Mouse (Mus musculus): ENCODE data around the gene 4833427G06Rik. TPM values are rescaled to one million over a fixed set of nuclear protein-coding genes. Genes with fewer than 3 reads are reported as not detected.

Gene 4833427G06Rik
- polyA plus RNA-seq, 1 experiment from 2014 or later = not detected

DNA sequence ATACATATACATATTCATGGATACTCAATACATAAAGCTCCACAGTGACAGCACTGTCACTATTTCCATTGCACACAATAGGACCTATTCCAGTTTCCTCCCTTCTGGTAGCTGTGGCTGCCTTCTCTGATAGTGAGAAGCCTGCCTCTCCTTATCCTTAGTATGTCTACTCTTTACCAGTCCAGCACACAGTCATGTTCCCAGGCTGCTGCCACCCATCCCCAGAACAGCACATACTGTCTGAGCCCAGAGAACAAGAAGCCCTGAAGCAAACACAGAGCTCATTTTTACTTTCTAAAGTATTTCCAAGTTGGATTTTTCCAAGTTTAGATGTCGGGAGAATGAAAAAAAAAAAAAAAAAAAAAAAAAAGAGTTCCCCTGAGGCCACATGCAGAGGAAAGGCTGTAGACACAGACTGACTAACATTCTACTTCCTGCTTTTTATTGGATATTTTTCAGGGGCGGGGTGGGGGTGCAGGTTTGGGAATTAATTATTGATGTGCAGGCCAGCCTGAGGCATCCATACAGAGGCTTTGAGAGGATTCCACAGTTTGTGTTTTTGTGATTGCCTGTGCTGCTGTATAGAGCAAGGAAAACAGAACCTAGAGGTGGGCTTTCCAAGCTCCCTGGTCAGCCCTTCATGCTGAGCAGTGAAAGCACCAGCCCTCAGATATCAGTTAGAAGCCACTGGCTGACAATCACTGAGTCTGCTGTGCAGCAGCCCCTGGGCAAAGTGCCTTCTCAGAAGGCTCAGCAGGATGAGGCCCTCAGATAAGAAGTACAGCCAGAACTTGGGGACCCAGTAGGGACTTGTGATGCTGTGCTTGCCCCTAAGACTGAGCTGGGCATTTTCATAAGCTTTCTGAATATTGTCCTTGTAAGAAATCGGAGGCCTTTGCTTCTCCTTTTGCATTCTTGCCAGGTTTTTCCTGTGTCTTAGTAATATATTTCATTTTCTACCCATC lies 45.2 kb downstream of the 4833427G06Rik start:
- Histone ChIP-seq H3K27ac (ENCODE audit: low read depth, low read length) (no peak overlapping the region), H3K36me3 (ENCODE audit: control insufficient read depth, insufficient read depth) (no peaks in the 10 kb centered on the region), H3K4me3 (ENCODE audit: low read depth, low read length) (no peak overlapping the region), H3K9me3 (ENCODE audit: control insufficient read depth) (no peaks in the 10 kb centered on the region), H3K27me3 (replicated peaks; ENCODE audit: control insufficient read depth, insufficient read depth, low read length) (no peaks in the 10 kb centered on the region), H3K4me2 (replicated peaks; ENCODE audit: low read depth) (no peak overlapping the region), H3K9ac (ENCODE audit: low read depth, low read length) (no peak overlapping the region), H3K4me1 (replicated peaks; ENCODE audit: control insufficient read depth, insufficient read depth, low read length) (no peaks in the 10 kb centered on the region)
- TF ChIP-seq CTCF (IDR thresholded peaks at IDR 0.05; ENCODE audit: low read depth) = no peak
- WGBS = 66% methylated on average over 3 of the region's 3 CpGs
- ATAC-seq = no peak

DNA sequence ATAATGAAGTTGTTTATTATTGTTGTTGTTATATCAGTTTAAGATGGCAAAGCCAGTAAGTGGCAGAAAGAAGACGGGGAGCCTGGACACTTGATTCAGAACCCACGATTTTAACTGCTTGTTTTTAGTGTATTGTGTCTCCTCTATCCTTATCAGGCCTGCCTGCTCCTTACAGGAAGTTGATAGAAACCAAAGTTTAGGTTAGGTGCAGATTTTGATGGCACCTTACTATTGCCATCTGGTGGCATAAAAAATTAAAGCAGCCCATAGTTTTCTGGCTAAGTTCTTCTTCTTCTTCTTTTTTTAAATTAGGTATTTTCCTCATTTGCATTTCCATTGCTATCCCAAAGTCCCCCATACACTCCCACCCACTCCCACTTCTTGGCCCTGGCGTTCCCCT lies 49.7 kb downstream of the 4833427G06Rik start:
- Histone ChIP-seq H3K27me3 (replicated peaks; ENCODE audit: control insufficient read depth, insufficient read depth, low read length) (no peaks in the 10 kb centered on the region), H3K27ac (ENCODE audit: low read depth, low read length) (no peak overlapping the region), H3K9me3 (ENCODE audit: control insufficient read depth) (no peaks in the 10 kb centered on the region), H3K4me3 (ENCODE audit: low read depth, low read length) (no peak overlapping the region), H3K9ac (ENCODE audit: low read depth, low read length) (no peak overlapping the region), H3K36me3 (ENCODE audit: control insufficient read depth, insufficient read depth) (no peaks in the 10 kb centered on the region), H3K4me1 (replicated peaks; ENCODE audit: control insufficient read depth, insufficient read depth, low read length) (no peaks in the 10 kb centered on the region), H3K4me2 (replicated peaks; ENCODE audit: low read depth) (no peak overlapping the region)
- no peak for ATAC-seq
- WGBS = 65% methylated on average over 3 of the region's 3 CpGs
- TF ChIP-seq CTCF (IDR thresholded peaks at IDR 0.05; ENCODE audit: low read depth) = peak; percentile 62

DNA sequence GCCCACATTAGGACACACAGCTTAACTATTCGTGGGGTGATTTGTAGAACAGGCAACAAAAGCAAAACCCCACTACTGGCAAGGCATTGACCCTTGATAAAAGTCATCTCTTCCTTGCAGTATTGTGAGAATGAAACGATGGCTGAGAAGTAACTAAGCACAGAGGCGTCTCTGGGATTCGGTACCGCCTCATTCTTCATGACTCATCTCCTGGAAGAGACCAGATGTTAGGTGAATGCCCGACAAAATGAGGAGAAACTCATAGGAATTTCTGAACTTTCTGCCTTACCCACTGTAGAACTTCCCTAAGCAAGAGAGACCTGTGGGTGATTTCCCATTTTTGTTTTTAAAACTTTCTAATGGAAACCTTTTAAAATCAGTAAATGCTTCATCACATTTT lies 59.7 kb downstream of the 4833427G06Rik start:
- no peaks in the 10 kb centered on the region for H3K36me3 ChIP-seq (ENCODE audit: control insufficient read depth, insufficient read depth)
- H3K27me3 ChIP-seq (replicated peaks; ENCODE audit: control insufficient read depth, insufficient read depth, low read length) = no peaks in the 10 kb centered on the region
- H3K4me2 ChIP-seq (replicated peaks; ENCODE audit: low read depth) = no peak overlapping the region
- TF ChIP-seq CTCF (IDR thresholded peaks at IDR 0.05; ENCODE audit: low read depth) = no peak
- no peak overlapping the region for H3K9ac ChIP-seq (ENCODE audit: low read depth, low read length)
- no peak for ATAC-seq
- no peak overlapping the region for H3K27ac ChIP-seq (ENCODE audit: low read depth, low read length)
- no peaks in the 10 kb centered on the region for H3K4me1 ChIP-seq (replicated peaks; ENCODE audit: control insufficient read depth, insufficient read depth, low read length)
- 73% methylated on average over 6 of the region's 6 CpGs for WGBS
- H3K9me3 ChIP-seq (ENCODE audit: control insufficient read depth) = no peaks in the 10 kb centered on the region
- no peak overlapping the region for H3K4me3 ChIP-seq (ENCODE audit: low read depth, low read length)

DNA sequence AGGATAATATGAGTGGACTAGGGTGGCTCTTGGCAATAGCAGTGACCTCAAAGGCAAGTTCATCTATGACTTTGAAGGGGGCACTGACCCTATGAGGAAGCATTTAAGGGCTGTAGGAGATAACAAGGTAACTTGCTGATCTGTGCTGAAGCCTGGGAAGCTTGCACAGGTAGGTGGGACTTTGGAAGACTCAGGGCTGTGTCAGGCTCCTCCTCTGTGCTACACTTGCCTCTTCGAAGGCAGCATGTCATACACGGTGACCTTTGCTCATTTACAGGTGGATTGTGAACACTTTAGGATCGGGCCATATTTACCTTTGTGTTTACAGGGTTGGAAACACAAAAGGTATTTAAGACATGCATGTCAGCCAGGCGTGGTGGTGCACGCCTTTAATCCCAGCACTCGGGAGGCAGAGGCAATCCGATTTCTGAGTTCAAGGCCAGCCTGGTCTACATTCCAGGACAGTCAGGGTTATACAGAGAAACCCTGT lies 60.3 kb downstream of the 4833427G06Rik start:
- no peak for TF ChIP-seq CTCF (IDR thresholded peaks at IDR 0.05; ENCODE audit: low read depth)
- no peaks in the 10 kb centered on the region for H3K36me3 ChIP-seq (ENCODE audit: control insufficient read depth, insufficient read depth)
- H3K4me3 ChIP-seq (ENCODE audit: low read depth, low read length) = no peak overlapping the region
- H3K4me1 ChIP-seq (replicated peaks; ENCODE audit: control insufficient read depth, insufficient read depth, low read length) = no peaks in the 10 kb centered on the region
- no peaks in the 10 kb centered on the region for H3K9me3 ChIP-seq (ENCODE audit: control insufficient read depth)
- 67% methylated on average over 7 of the region's 7 CpGs for WGBS
- H3K27me3 ChIP-seq (replicated peaks; ENCODE audit: control insufficient read depth, insufficient read depth, low read length) = no peaks in the 10 kb centered on the region
- ATAC-seq = peak; percentile 73
- H3K4me2 ChIP-seq (replicated peaks; ENCODE audit: low read depth) = no peak overlapping the region
- H3K27ac ChIP-seq (ENCODE audit: low read depth, low read length) = no peak overlapping the region
- no peak overlapping the region for H3K9ac ChIP-seq (ENCODE audit: low read depth, low read length)

DNA sequence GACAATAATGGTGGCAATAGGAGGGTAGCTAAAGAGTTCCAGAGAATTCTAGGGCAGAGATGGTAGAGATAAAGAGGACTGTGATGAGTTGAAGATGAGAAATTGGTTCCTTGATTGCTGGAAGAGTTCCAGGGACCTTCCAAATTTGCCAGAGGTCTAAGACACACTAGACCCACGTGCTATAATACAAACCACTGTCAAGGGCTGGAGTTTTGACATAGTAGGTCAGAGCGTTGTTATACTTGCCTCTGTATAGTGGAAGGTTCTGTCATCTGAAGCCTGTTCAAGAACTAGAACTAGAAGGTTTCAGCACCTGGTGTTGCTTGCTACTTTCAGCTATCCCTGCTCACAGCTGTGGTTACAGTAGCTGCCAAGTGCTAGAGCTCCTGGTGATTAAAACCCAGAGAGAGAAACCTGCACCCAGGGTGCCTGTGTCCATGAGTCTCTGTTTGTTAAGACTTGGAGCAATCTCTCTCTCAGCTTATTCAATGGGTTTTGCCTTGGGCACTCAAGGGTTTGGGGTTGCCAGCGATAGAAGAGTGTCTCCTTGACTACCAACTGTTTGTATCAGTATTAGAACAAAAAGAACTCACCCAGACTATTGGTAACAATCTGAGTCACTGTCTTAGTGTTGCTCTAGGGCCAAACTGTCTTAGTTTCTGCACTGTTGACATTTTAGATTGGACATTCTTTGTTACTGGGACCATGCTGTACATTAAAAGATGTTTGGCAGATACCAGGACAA lies 68.9 kb downstream of the 4833427G06Rik start:
- Histone ChIP-seq H3K27me3 (replicated peaks; ENCODE audit: control insufficient read depth, insufficient read depth, low read length) (no peaks in the 10 kb centered on the region), H3K9me3 (ENCODE audit: control insufficient read depth) (no peaks in the 10 kb centered on the region), H3K27ac (ENCODE audit: low read depth, low read length) (no peak overlapping the region), H3K4me3 (ENCODE audit: low read depth, low read length) (no peak overlapping the region), H3K9ac (ENCODE audit: low read depth, low read length) (no peak overlapping the region), H3K36me3 (ENCODE audit: control insufficient read depth, insufficient read depth) (no peaks in the 10 kb centered on the region), H3K4me1 (replicated peaks; ENCODE audit: control insufficient read depth, insufficient read depth, low read length) (no peaks in the 10 kb centered on the region), H3K4me2 (replicated peaks; ENCODE audit: low read depth) (no peak overlapping the region)
- 67% methylated on average over 3 of the region's 3 CpGs for WGBS
- no peak for ATAC-seq
- no peak for TF ChIP-seq CTCF (IDR thresholded peaks at IDR 0.05; ENCODE audit: low read depth)

DNA sequence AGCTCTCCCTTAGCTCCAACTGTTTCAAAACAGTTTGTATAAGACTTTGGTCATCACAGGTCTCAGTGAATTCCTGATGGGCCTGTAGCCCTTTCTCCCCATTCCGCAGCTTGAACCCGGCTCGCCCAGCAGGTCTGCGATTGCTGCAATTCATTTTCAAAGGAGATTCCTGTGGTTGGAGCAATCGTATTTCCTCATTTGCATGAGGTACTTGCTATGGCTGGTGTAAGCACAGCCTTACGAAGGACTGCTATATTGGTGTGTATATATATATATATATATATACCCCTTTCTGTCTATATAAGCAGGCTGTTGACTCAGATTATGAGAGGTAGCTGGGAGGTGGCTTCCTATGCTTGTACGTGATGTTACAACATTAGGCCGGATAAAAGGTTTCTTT lies 69.6 kb downstream of the 4833427G06Rik start:
- ATAC-seq = no peak
- no peaks in the 10 kb centered on the region for H3K4me1 ChIP-seq (replicated peaks; ENCODE audit: control insufficient read depth, insufficient read depth, low read length)
- no peak overlapping the region for H3K4me2 ChIP-seq (replicated peaks; ENCODE audit: low read depth)
- no peak overlapping the region for H3K9ac ChIP-seq (ENCODE audit: low read depth, low read length)
- H3K27me3 ChIP-seq (replicated peaks; ENCODE audit: control insufficient read depth, insufficient read depth, low read length) = no peaks in the 10 kb centered on the region
- no peak overlapping the region for H3K27ac ChIP-seq (ENCODE audit: low read depth, low read length)
- H3K4me3 ChIP-seq (ENCODE audit: low read depth, low read length) = no peak overlapping the region
- TF ChIP-seq CTCF (IDR thresholded peaks at IDR 0.05; ENCODE audit: low read depth) = no peak
- 70% methylated on average over 8 of the region's 8 CpGs for WGBS
- H3K9me3 ChIP-seq (ENCODE audit: control insufficient read depth) = no peaks in the 10 kb centered on the region
- no peaks in the 10 kb centered on the region for H3K36me3 ChIP-seq (ENCODE audit: control insufficient read depth, insufficient read depth)
